Mouse (Mus musculus): ENCODE results near the gene Slc22a5. TPM values are rescaled to one million over a fixed set of nuclear protein-coding genes. Genes with fewer than 3 reads are reported as not detected.
"Not testable (repeated sequence)": the region's sequence is repeated elsewhere in the genome, so short reads cannot be mapped to it uniquely, and the experiment has no call there.

Gene Slc22a5
- total RNA-seq (2021): 10 to 100 TPM; 13.3 to 15.8 TPM
- long read RNA-seq, partial matches to known transcripts: 0 of 6 reads
- long read RNA-seq, other reads (novel, unspliced or antisense): 4 of 6 reads

GRCm38 (mm10) chr11:53891505-53892451 lies at the start of gene Slc22a5:
TSS of gene Slc22a5 (minus strand) at chr11:53891660.
- peak; percentile 98 to 99 for DNase-seq (ENCODE audit: low spot score in 2 of 2)

- DNase-seq (ENCODE audit: low spot score in 2 of 2): not testable (repeated sequence)
Measured at GRCm38 (mm10) chr11:53931944-53932318, 40.5 kb upstream of the Slc22a5 start.

- peak; percentile 70 to 79 for DNase-seq (ENCODE audit: low spot score in 2 of 2)
Measured at GRCm38 (mm10) chr11:53931091-53931943, 39.9 kb upstream of the Slc22a5 start.

GRCm38 (mm10) chr11:53929741-53930140 lies 38.3 kb upstream of the Slc22a5 start:
- no peak for DNase-seq (ENCODE audit: low spot score in 2 of 2)

- DNase-seq (ENCODE audit: low spot score in 2 of 2): no peak
Measured at GRCm38 (mm10) chr11:53928585-53928984, 37.1 kb upstream of the Slc22a5 start.

- DNase-seq (ENCODE audit: low spot score in 2 of 2): no peak
Measured at GRCm38 (mm10) chr11:53926303-53926702, 34.8 kb upstream of the Slc22a5 start.

GRCm38 (mm10) chr11:53918851-53919250 lies 27.4 kb upstream of the Slc22a5 start:
- DNase-seq (ENCODE audit: low spot score in 2 of 2): no peak

- no peak for DNase-seq (ENCODE audit: low spot score in 2 of 2)
Measured at GRCm38 (mm10) chr11:53911011-53911410, 19.6 kb upstream of the Slc22a5 start.

GRCm38 (mm10) chr11:53908686-53909085 lies 17.2 kb upstream of the Slc22a5 start:
- no peak for DNase-seq (ENCODE audit: low spot score in 2 of 2)

GRCm38 (mm10) chr11:53904534-53904925 lies 13.1 kb upstream of the Slc22a5 start:
- no peak for DNase-seq (ENCODE audit: low spot score in 2 of 2)

- DNase-seq (ENCODE audit: low spot score in 2 of 2): no peak
Measured at GRCm38 (mm10) chr11:53903781-53904533, 12.5 kb upstream of the Slc22a5 start.

GRCm38 (mm10) chr11:53902741-53903140 lies 11.3 kb upstream of the Slc22a5 start:
- DNase-seq (ENCODE audit: low spot score in 2 of 2): no peak

- no peak for DNase-seq (ENCODE audit: low spot score in 2 of 2)
Measured at GRCm38 (mm10) chr11:53900991-53901390, 9.5 kb upstream of the Slc22a5 start.

GRCm38 (mm10) chr11:53899981-53900380 lies 8.5 kb upstream of the Slc22a5 start:
- DNase-seq (ENCODE audit: low spot score in 2 of 2): no peak

GRCm38 (mm10) chr11:53899004-53899403 lies 7.5 kb upstream of the Slc22a5 start:
- DNase-seq (ENCODE audit: low spot score in 2 of 2): no peak

GRCm38 (mm10) chr11:53896935-53897334 lies 5.5 kb upstream of the Slc22a5 start:
- no peak for DNase-seq (ENCODE audit: low spot score in 2 of 2)

GRCm38 (mm10) chr11:53893451-53893850 lies 2.0 kb upstream of the Slc22a5 start:
- DNase-seq (ENCODE audit: low spot score in 2 of 2): no peak

GRCm38 (mm10) chr11:53892716-53893416 lies 1.4 kb upstream of the Slc22a5 start:
- DNase-seq (ENCODE audit: low spot score in 2 of 2): no peak

- no peak for DNase-seq (ENCODE audit: low spot score in 2 of 2)
Measured at GRCm38 (mm10) chr11:53890906-53891504, 455 bp downstream of the Slc22a5 start.

GRCm38 (mm10) chr11:53890225-53890624 lies 1.2 kb downstream of the Slc22a5 start:
- DNase-seq (ENCODE audit: low spot score in 2 of 2): no peak

Measured in layer of hippocampus, postnatal 10 days (tissue).